23 mouse cellular contexts compared by ENCODE assay signal in the genomic region with DNA sequence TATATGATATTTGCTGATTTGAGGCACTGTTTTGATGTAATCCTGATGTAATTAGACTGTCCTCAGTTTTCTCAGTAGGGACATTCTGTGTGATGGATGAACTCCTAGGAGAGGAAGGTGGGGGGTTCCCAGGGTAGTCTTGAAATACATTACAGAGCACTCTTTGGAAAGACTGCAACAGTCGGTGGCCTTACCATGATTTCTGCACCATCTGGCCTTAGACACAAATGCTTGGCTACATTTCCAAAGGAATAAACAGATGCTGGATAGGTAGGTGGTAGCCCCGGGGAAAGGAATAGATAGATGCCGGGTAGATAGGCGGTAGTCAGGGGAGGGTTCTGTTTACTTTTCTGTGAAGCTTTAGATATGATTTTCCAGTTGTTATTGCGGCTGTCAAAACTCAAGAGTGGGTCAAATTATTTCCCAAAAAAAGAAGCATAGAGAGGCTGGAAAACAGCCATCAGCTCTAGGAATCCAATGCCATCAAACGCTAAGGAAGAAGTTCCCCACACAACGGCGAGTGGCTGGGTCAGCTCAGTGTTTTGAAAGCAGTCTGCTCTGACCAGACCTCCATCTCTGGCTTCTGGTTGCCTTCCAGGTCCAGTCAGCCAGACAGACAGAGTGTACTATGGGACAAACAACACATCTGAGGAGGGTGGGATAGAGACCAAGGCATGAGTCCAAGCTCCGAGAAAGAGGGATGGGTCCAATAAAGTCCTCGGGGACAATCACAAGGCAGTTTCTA. TPM values are rescaled to one million over a fixed set of nuclear protein-coding genes. Genes with fewer than 3 reads are reported as not detected.
DNase-seq lines count a peak whose midpoint lies in the region; ATAC-seq and TF ChIP-seq lines count a peak whose summit lies in the region.
"Had no signal": no experiment of that assay in that cellular context is flagged by ENCODE, and none has a peak within 500 bp of the region (broad histone marks: within the 10 kb centered on the region; RNA-seq: fewer than 3 reads in every experiment).

No protein-coding gene starts in this region.

- no peaks in the 10 kb centered on the region for H3K9me3 ChIP-seq in hindbrain, postnatal 0 days (ENCODE audit: low read length)
- peaks cover 4% of the 10 kb centered on the region; the same call in 1 of the 2 replicates for H3K9me3 ChIP-seq in hindbrain, embryonic 10.5 days
- H3K9me3 ChIP-seq: embryonic facial prominence, embryonic 13.5 days; forebrain, embryonic 12.5 days; hindbrain, embryonic 13.5 days; limb, embryonic 15.5 days; midbrain, embryonic 15.5 days had no signal

- H3K4me3 ChIP-seq in hindbrain, postnatal 0 days (ENCODE audit: low read length) = no peak overlapping the region
- no peak overlapping the region for H3K4me3 ChIP-seq in hindbrain, embryonic 10.5 days
- H3K4me3 ChIP-seq in cerebellum, adult 2 months (replicated peaks; ENCODE audit: insufficient read depth, low read depth, low read length) = no peak overlapping the region
- no peak overlapping the region for H3K4me3 ChIP-seq in left cerebral cortex, adult 2 months
- H3K4me3 ChIP-seq: embryonic facial prominence, embryonic 13.5 days; erythroblast, embryonic 14.5 days; forebrain, embryonic 12.5 days; gastrocnemius, adult 2 months; hindbrain, embryonic 13.5 days; layer of hippocampus, adult 2 months; limb, embryonic 15.5 days; midbrain, embryonic 15.5 days had no signal

- no peaks in the 10 kb centered on the region for H3K36me3 ChIP-seq in hindbrain, postnatal 0 days (ENCODE audit: insufficient read depth, low read length)
- H3K36me3 ChIP-seq in hindbrain, embryonic 10.5 days = no peaks in the 10 kb centered on the region
- H3K36me3 ChIP-seq: embryonic facial prominence, embryonic 13.5 days; forebrain, embryonic 12.5 days; hindbrain, embryonic 13.5 days; limb, embryonic 15.5 days; midbrain, embryonic 15.5 days had no signal

- ATAC-seq in hindbrain, postnatal 0 days = no peak
- ATAC-seq: inflammation-experienced regulatory T-cells, adult 6 months; midbrain, embryonic 15.5 days had no signal

- TF ChIP-seq POLR2A in cerebellum, adult 2 months (IDR thresholded peaks at IDR 0.05; ENCODE audit: borderline replicate concordance, insufficient read depth, low read length) = no peak

- peak; percentile 29 for DNase-seq in hindbrain, postnatal 0 days (ENCODE audit: low spot score)
- DNase-seq in hindbrain, embryonic 10.5 days (ENCODE audit: low spot score) = no peak
- peak; percentile 36 for DNase-seq in cerebellum, adult 11 months
- DNase-seq in cerebellum, adult 2 months = peak; percentile 35 to 65
- DNase-seq in cerebellum, postnatal 25 days = peak; percentile 33 to 46
- DNase-seq in left cerebral cortex, adult 2 months (ENCODE audit: extremely low spot score in 1 of 2, low spot score in 2 of 2) = no peak
- no peak for DNase-seq in thymus, postnatal 14 days
- DNase-seq: adrenal gland, adult 2 months; gastrocnemius, adult 2 months; kidney, adult 9 months; kidney, postnatal 14 days; lung, embryonic 14.5 days; lung, postnatal 4 days; thymus, postnatal 25 days had no signal

- H3K27ac ChIP-seq in hindbrain, postnatal 0 days = no peak overlapping the region
- H3K27ac ChIP-seq in hindbrain, embryonic 10.5 days = no peak overlapping the region
- no peak overlapping the region for H3K27ac ChIP-seq in cerebellum, adult 2 months (ENCODE audit: insufficient read depth, low read length)
- no peak overlapping the region for H3K27ac ChIP-seq in left cerebral cortex, adult 2 months
- H3K27ac ChIP-seq: embryonic facial prominence, embryonic 13.5 days; forebrain, embryonic 12.5 days; gastrocnemius, adult 2 months; hindbrain, embryonic 13.5 days; layer of hippocampus, adult 2 months; limb, embryonic 15.5 days; liver, embryonic 14.5 days; midbrain, embryonic 15.5 days had no signal

- H3K27me3 ChIP-seq in hindbrain, postnatal 0 days (ENCODE audit: insufficient read depth, low read length) = no peaks in the 10 kb centered on the region
- no peaks in the 10 kb centered on the region for H3K27me3 ChIP-seq in hindbrain, embryonic 10.5 days (ENCODE audit: insufficient read depth, poor library complexity, severe bottlenecking)
- H3K27me3 ChIP-seq in cerebellum, adult 2 months (ENCODE audit: control insufficient read depth, insufficient read depth, low read length) = no peaks in the 10 kb centered on the region
- H3K27me3 ChIP-seq: embryonic facial prominence, embryonic 13.5 days; forebrain, embryonic 12.5 days; hindbrain, embryonic 13.5 days; limb, embryonic 15.5 days; midbrain, embryonic 15.5 days had no signal

- WGBS in hindbrain, postnatal 0 days = 63% methylated on average over 10 of the region's 10 CpGs
- 90% methylated on average over 10 of the region's 10 CpGs for WGBS in hindbrain, embryonic 10.5 days
- 13% methylated on average over 10 of the region's 10 CpGs for WGBS in cerebellum, adult 2 months

- no peak for TF ChIP-seq CTCF in hindbrain, postnatal 0 days (IDR thresholded peaks at IDR 0.05; ENCODE audit: low read depth)
- TF ChIP-seq CTCF in cerebellum, adult 2 months (IDR thresholded peaks at IDR 0.05; ENCODE audit: borderline replicate concordance, insufficient read depth, low read depth, low read length) = no peak
- TF ChIP-seq CTCF in left cerebral cortex, adult 2 months (IDR thresholded peaks at IDR 0.05) = no peak

- peaks cover 3% of the 10 kb centered on the region; the same call in 1 of the 2 replicates for H3K4me1 ChIP-seq in hindbrain, postnatal 0 days (ENCODE audit: insufficient read depth, low read length)
- H3K4me1 ChIP-seq in hindbrain, embryonic 10.5 days (replicated peaks) = no peaks in the 10 kb centered on the region
- H3K4me1 ChIP-seq in cerebellum, adult 2 months (ENCODE audit: control insufficient read depth, insufficient read depth, low read length) = peaks cover 5% of the 10 kb centered on the region
- H3K4me1 ChIP-seq: embryonic facial prominence, embryonic 13.5 days; forebrain, embryonic 12.5 days; hindbrain, embryonic 13.5 days; limb, embryonic 15.5 days; midbrain, embryonic 15.5 days had no signal

- intact Hi-C loops in left cerebral cortex, adult 2 months (cut with DNase I) = no loop called here

- no peak overlapping the region for H3K4me2 ChIP-seq in hindbrain, postnatal 0 days (ENCODE audit: low read depth, low read length)
- H3K4me2 ChIP-seq: embryonic facial prominence, embryonic 13.5 days; forebrain, embryonic 12.5 days; hindbrain, embryonic 13.5 days; limb, embryonic 15.5 days; lung, embryonic 14.5 days; midbrain, embryonic 15.5 days had no signal

- H3K9ac ChIP-seq in hindbrain, postnatal 0 days (replicated peaks; ENCODE audit: low read length) = no peak overlapping the region
- H3K9ac ChIP-seq: embryonic facial prominence, embryonic 13.5 days; forebrain, embryonic 12.5 days; hindbrain, embryonic 13.5 days; limb, embryonic 15.5 days; liver, embryonic 14.5 days; lung, embryonic 14.5 days; midbrain, embryonic 15.5 days had no signal

RNA-seq across cellular contexts. Expression of gene Mgat4a, which starts 31.9 kb away (rescaled TPM):
- total RNA-seq in hindbrain, postnatal 0 days (2014; rRNA removed) = 16.4 and 20.0 TPM in 2 replicates
- polyA plus RNA-seq in hindbrain, postnatal 0 days (2015; fragmentation: Nextera tagmentation; extraction: Ambion mirVana) = 7.8 and 10.5 TPM in 2 replicates
- polyA plus RNA-seq in hindbrain, embryonic 10.5 days (2016; fragmentation: Nextera tagmentation; extraction: Ambion mirVana) = 1.2 and 2.5 TPM in 2 replicates
- 16.3 and 16.8 TPM in 2 replicates for polyA plus RNA-seq in cerebellum, adult 2 months (2012; rRNA removed)
- total RNA-seq in left cerebral cortex, adult 2 months (2021) = 10 to 100 TPM; 30.1 to 32.2 TPM

Comparison
In these comparisons a context has a peak if more than half of its experiments do, and no peak if none do; other contexts are left out.
1. DNase-seq: peak in hindbrain, postnatal 0 days (single experiment), cerebellum, adult 11 months (single experiment), cerebellum, adult 2 months (2 of 2) and cerebellum, postnatal 25 days (2 of 2); none in hindbrain, embryonic 10.5 days (single experiment), left cerebral cortex, adult 2 months (0 of 2) and thymus, postnatal 14 days (single experiment).